ENCODE assay signal across 10 mouse cellular contexts in the genomic region with DNA sequence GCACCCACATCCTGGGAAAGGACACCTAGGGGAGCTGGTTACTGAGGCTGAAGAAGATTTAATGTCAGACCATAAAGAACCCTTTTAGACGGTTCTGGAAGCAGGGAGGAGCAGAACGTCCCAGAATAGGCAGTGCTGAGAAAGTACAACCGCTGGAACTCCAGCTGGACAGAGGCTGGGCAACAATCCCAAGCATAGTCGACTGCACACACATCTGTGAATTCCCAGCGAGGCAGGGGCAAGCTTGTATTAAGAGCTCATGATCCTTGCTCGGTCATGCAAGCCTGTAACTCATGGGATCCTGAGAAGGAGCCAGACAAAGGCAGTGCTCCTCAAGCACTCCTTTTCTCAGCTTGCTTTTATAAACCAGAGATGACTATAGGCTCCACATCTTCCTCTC.
DNase-seq lines count a peak whose midpoint lies in the region; ATAC-seq and TF ChIP-seq lines count a peak whose summit lies in the region.
"Had no signal": no experiment of that assay in that cellular context is flagged by ENCODE, and none has a peak within 500 bp of the region (broad histone marks: within the 10 kb centered on the region; RNA-seq: fewer than 3 reads in every experiment).

No protein-coding gene starts in this region.

- no peak for ATAC-seq in midbrain, embryonic 14.5 days (ENCODE audit: low FRiP score, low TSS enrichment)
- ATAC-seq in midbrain, embryonic 11.5 days (ENCODE audit: low FRiP score), result no peak
- peak; percentile 41; the same call in 1 of the 2 replicates for ATAC-seq in stomach, postnatal 0 days (ENCODE audit: low FRiP score, low TSS enrichment)
- ATAC-seq in granulocyte monocyte progenitor cell, adult 5-6 weeks (replicated peaks; ENCODE audit: poor library complexity, severe bottlenecking), result no peak

- H3K27me3 ChIP-seq in midbrain, embryonic 14.5 days (ENCODE audit: control insufficient read depth, insufficient read depth, low read length), result no peaks in the 10 kb centered on the region
- H3K27me3 ChIP-seq in midbrain, embryonic 11.5 days (ENCODE audit: control insufficient read depth, insufficient read depth, low read length), result no peaks in the 10 kb centered on the region
- no peaks in the 10 kb centered on the region for H3K27me3 ChIP-seq in stomach, postnatal 0 days (ENCODE audit: control insufficient read depth, insufficient read depth, low read length)
- no peaks in the 10 kb centered on the region for H3K27me3 ChIP-seq in cerebellum, adult 2 months (ENCODE audit: control insufficient read depth, insufficient read depth, low read length)

- no peak for DNase-seq in midbrain, embryonic 14.5 days
- DNase-seq in midbrain, embryonic 11.5 days (ENCODE audit: low spot score, missing footprints), result no peak
- peak; percentile 81 for DNase-seq in heart, adult 8-10 months (ENCODE audit: low spot score)
- DNase-seq in kidney, postnatal 36 days, result peak; percentile 32 to 33
- no peak for DNase-seq in stomach, postnatal 0 days (ENCODE audit: low spot score)
- no peak for DNase-seq in right cerebral cortex, postnatal 25 days
- no peak for DNase-seq in cerebellum, adult 2 months
- DNase-seq: cerebellum, postnatal 36 days; thymus, postnatal 25 days had no signal

- H3K4me3 ChIP-seq in midbrain, embryonic 14.5 days (replicated peaks; ENCODE audit: low read depth, low read length), result no peak overlapping the region
- H3K4me3 ChIP-seq in midbrain, embryonic 11.5 days (ENCODE audit: low read depth, low read length), result no peak overlapping the region
- no peak overlapping the region for H3K4me3 ChIP-seq in stomach, postnatal 0 days (ENCODE audit: low read depth, low read length)
- H3K4me3 ChIP-seq in cerebellum, adult 2 months (replicated peaks; ENCODE audit: insufficient read depth, low read depth, low read length), result no peak overlapping the region

- 32% methylated on average over 6 of the region's 6 CpGs for WGBS in midbrain, embryonic 14.5 days
- WGBS in midbrain, embryonic 11.5 days, result 46% methylated on average over 6 of the region's 6 CpGs
- WGBS in stomach, postnatal 0 days, result 35% methylated on average over 6 of the region's 6 CpGs
- 35% methylated on average over 6 of the region's 6 CpGs for WGBS in cerebellum, adult 2 months

- peaks cover 9% of the 10 kb centered on the region for H3K9me3 ChIP-seq in midbrain, embryonic 14.5 days (ENCODE audit: control insufficient read depth, low read length)
- H3K9me3 ChIP-seq in midbrain, embryonic 11.5 days (ENCODE audit: control insufficient read depth, low read length), result peaks cover 4% of the 10 kb centered on the region; the same call in 1 of the 2 replicates
- no peaks in the 10 kb centered on the region for H3K9me3 ChIP-seq in stomach, postnatal 0 days (ENCODE audit: control insufficient read depth, low read length)

- 0 out of 2 replicates have a peak, but pooled peaks cover 2% of the 10 kb centered on the region for H3K4me1 ChIP-seq in midbrain, embryonic 14.5 days (ENCODE audit: control insufficient read depth, insufficient read depth, low read length)
- peaks cover 3% of the 10 kb centered on the region for H3K4me1 ChIP-seq in midbrain, embryonic 11.5 days (ENCODE audit: control insufficient read depth, insufficient read depth, low read length)
- no peaks in the 10 kb centered on the region for H3K4me1 ChIP-seq in stomach, postnatal 0 days (replicated peaks; ENCODE audit: control insufficient read depth, insufficient read depth)
- H3K4me1 ChIP-seq in cerebellum, adult 2 months (ENCODE audit: control insufficient read depth, insufficient read depth, low read length), result no peaks in the 10 kb centered on the region

- TF ChIP-seq CTCF in stomach, postnatal 0 days (IDR thresholded peaks at IDR 0.05; ENCODE audit: low read depth), result no peak
- TF ChIP-seq CTCF in cerebellum, adult 2 months (IDR thresholded peaks at IDR 0.05; ENCODE audit: borderline replicate concordance, insufficient read depth, low read depth, low read length), result no peak

- 0 out of 2 replicates have a peak, but pooled peaks cover 3% of the 10 kb centered on the region for H3K36me3 ChIP-seq in midbrain, embryonic 14.5 days (ENCODE audit: control insufficient read depth, insufficient read depth, low read length)
- H3K36me3 ChIP-seq in midbrain, embryonic 11.5 days (ENCODE audit: control insufficient read depth, insufficient read depth, low read length), result peaks cover 5% of the 10 kb centered on the region
- 0 out of 2 replicates have a peak, but pooled peaks cover 2% of the 10 kb centered on the region for H3K36me3 ChIP-seq in stomach, postnatal 0 days (ENCODE audit: control insufficient read depth, insufficient read depth, low read length)

- H3K9ac ChIP-seq in midbrain, embryonic 14.5 days (replicated peaks; ENCODE audit: low read length), result no peak overlapping the region
- H3K9ac ChIP-seq in midbrain, embryonic 11.5 days (ENCODE audit: low read length), result no peak overlapping the region
- no peak overlapping the region for H3K9ac ChIP-seq in stomach, postnatal 0 days (ENCODE audit: low read length)

- TF ChIP-seq EP300 in stomach, postnatal 0 days (optimal IDR thresholded peaks at IDR 0.05), result no peak

- H3K4me2 ChIP-seq in midbrain, embryonic 14.5 days (ENCODE audit: low read length), result no peak overlapping the region
- no peak overlapping the region for H3K4me2 ChIP-seq in midbrain, embryonic 11.5 days
- H3K4me2 ChIP-seq in stomach, postnatal 0 days (replicated peaks; ENCODE audit: low read depth), result no peak overlapping the region

- TF ChIP-seq POLR2A in cerebellum, adult 2 months (IDR thresholded peaks at IDR 0.05; ENCODE audit: borderline replicate concordance, insufficient read depth, low read length), result no peak

- 0 out of 2 replicates have a peak overlapping the region, but pooled peaks have one; percentile 17 for H3K27ac ChIP-seq in midbrain, embryonic 14.5 days (replicated peaks; ENCODE audit: low read depth, low read length)
- no peak overlapping the region for H3K27ac ChIP-seq in midbrain, embryonic 11.5 days (ENCODE audit: low read depth, low read length)
- peak overlapping the region; percentile 19 for H3K27ac ChIP-seq in stomach, postnatal 0 days (replicated peaks)
- no peak overlapping the region for H3K27ac ChIP-seq in cerebellum, adult 2 months (ENCODE audit: insufficient read depth, low read length)

Comparison
In these comparisons a context has a peak if more than half of its experiments do, and no peak if none do; other contexts are left out.
1. H3K27ac ChIP-seq: peak in midbrain, embryonic 14.5 days (single experiment) and stomach, postnatal 0 days (single experiment); none in midbrain, embryonic 11.5 days (single experiment) and cerebellum, adult 2 months (single experiment).
2. DNase-seq: peak in heart, adult 8-10 months (single experiment) and kidney, postnatal 36 days (2 of 2); none in midbrain, embryonic 14.5 days (single experiment), midbrain, embryonic 11.5 days (single experiment), stomach, postnatal 0 days (single experiment), right cerebral cortex, postnatal 25 days (single experiment) and cerebellum, adult 2 months (0 of 2).